Mouse (Mus musculus): ENCODE data around the gene Arid1a.

Arid1a gene

GRCm38 (mm10) chr4:133735282-133735681, 21.3 kb downstream of the Arid1a start:
- no peak for DNase-seq (ENCODE audit: extremely low spot score, low read depth, low spot score)

GRCm38 (mm10) chr4:133730122-133730521, 26.4 kb downstream of the Arid1a start:
- no peak for DNase-seq (ENCODE audit: extremely low spot score, low read depth, low spot score)

GRCm38 (mm10) chr4:133729541-133730093, 27.0 kb downstream of the Arid1a start:
- DNase-seq (ENCODE audit: extremely low spot score, low read depth, low spot score), result no peak

- no peak for DNase-seq (ENCODE audit: extremely low spot score, low read depth, low spot score)
These were observed 27.6 kb downstream of the Arid1a start for GRCm38 (mm10) chr4:133729007-133729406.

GRCm38 (mm10) chr4:133728256-133728655, 28.3 kb downstream of the Arid1a start:
- no peak for DNase-seq (ENCODE audit: extremely low spot score, low read depth, low spot score)

GRCm38 (mm10) chr4:133725706-133726105, 30.9 kb downstream of the Arid1a start:
- DNase-seq (ENCODE audit: extremely low spot score, low read depth, low spot score), result no peak

- DNase-seq (ENCODE audit: extremely low spot score, low read depth, low spot score), result no peak
These were observed 36.8 kb downstream of the Arid1a start for GRCm38 (mm10) chr4:133719791-133720190.

- DNase-seq (ENCODE audit: extremely low spot score, low read depth, low spot score), result no peak
These were observed 43.8 kb downstream of the Arid1a start for GRCm38 (mm10) chr4:133712755-133713154.

- no peak for DNase-seq (ENCODE audit: extremely low spot score, low read depth, low spot score)
These were observed 45.1 kb downstream of the Arid1a start for GRCm38 (mm10) chr4:133711307-133712076.

- DNase-seq (ENCODE audit: extremely low spot score, low read depth, low spot score), result no peak
These were observed 47.2 kb downstream of the Arid1a start for GRCm38 (mm10) chr4:133709395-133709794.

- no peak for DNase-seq (ENCODE audit: extremely low spot score, low read depth, low spot score)
These were observed 49.1 kb downstream of the Arid1a start for GRCm38 (mm10) chr4:133707464-133707863.

GRCm38 (mm10) chr4:133706956-133707355, 49.6 kb downstream of the Arid1a start:
- no peak for DNase-seq (ENCODE audit: extremely low spot score, low read depth, low spot score)

GRCm38 (mm10) chr4:133705062-133705461, 51.5 kb downstream of the Arid1a start:
- no peak for DNase-seq (ENCODE audit: extremely low spot score, low read depth, low spot score)

- DNase-seq (ENCODE audit: extremely low spot score, low read depth, low spot score), result no peak
These were observed 55.6 kb downstream of the Arid1a start for GRCm38 (mm10) chr4:133700905-133701368.

- DNase-seq (ENCODE audit: extremely low spot score, low read depth, low spot score), result no peak
These were observed 61.2 kb downstream of the Arid1a start for GRCm38 (mm10) chr4:133695363-133695762.

GRCm38 (mm10) chr4:133690252-133690651, 66.3 kb downstream of the Arid1a start:
- no peak for DNase-seq (ENCODE audit: extremely low spot score, low read depth, low spot score)

- no peak for DNase-seq (ENCODE audit: extremely low spot score, low read depth, low spot score)
These were observed 68.0 kb downstream of the Arid1a start for GRCm38 (mm10) chr4:133688417-133689067.

GRCm38 (mm10) chr4:133687126-133687525, 69.4 kb downstream of the Arid1a start:
- no peak for DNase-seq (ENCODE audit: extremely low spot score, low read depth, low spot score)

- DNase-seq (ENCODE audit: extremely low spot score, low read depth, low spot score), result no peak
These were observed 70.1 kb downstream of the Arid1a start for GRCm38 (mm10) chr4:133686512-133686911.

- no peak for DNase-seq (ENCODE audit: extremely low spot score, low read depth, low spot score)
These were observed 76.3 kb downstream of the Arid1a start for GRCm38 (mm10) chr4:133680206-133680786.

GRCm38 (mm10) chr4:133679629-133680028, 76.9 kb downstream of the Arid1a start:
- no peak for DNase-seq (ENCODE audit: extremely low spot score, low read depth, low spot score)

- no peak for DNase-seq (ENCODE audit: extremely low spot score, low read depth, low spot score)
These were observed 79.3 kb downstream of the Arid1a start for GRCm38 (mm10) chr4:133677266-133677665.
